Mouse (Mus musculus) lung, adult 18-20 months (tissue): Measurements from ENCODE around the gene Abcd1.
A peak's percentile ranks its signal among the peaks of the same experiment; 100 is the strongest.

Experiments used
- DNase-seq, 2 experiments: peaks; one replicate each; pipeline ENCODE4 v3.0.0; 2022; ENCODE audit warnings: mixed read lengths in 2 of 2

The Abcd1 gene

DNA sequence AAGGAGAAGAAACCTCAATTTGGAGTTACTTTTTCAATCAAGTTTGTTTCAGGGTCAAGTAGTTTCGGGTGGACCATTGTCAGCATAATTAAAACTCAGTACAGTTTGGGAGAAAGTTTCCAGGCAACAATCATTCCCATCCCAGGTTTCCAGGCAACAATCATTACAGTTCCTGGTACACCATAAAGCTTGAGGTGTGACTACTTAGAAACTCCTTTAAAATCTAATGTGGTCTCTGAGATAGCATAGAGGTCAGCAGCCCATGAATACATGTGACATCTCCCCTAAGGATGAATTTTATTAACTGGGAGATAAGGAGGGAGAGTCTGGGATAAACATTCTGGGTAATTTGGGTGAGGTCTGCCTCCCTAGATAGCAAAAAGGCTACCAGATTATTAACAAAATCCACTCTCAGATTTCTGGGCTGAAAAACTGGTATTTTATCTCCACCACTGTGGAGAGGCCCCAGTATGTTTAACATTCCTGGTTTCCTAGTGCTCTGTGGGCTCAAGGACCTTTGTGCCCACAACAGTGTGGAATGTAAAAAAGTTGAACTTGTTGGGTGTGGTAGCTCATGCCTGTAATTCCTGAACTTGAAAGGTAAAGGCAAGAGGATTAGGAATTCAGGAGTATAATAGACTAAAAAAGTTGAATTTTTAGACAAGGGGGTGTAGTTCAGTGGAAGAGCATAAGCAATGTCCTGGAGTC lies 28.5 kb downstream of the Abcd1 start:
- peak in 1 of 2 experiments; percentile 12 for DNase-seq

DNA sequence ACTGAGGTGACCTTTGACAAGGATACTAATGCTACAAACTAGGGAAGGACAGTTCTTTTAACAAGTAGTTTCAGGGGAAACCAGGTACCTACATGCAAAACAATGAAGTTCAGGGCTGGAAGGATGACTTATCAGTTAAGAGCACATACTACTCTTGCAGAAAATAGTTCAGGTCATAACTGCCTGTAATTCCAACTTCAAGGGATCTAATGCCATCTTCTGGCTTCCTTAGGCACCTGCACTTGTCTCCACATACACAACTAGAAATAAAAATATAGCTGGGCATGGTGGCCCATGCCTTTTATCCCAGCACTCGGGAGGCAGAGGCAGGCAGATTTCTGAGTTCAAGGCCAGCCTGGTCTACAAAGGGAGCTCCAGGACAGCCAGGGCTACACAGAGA lies 32.6 kb downstream of the Abcd1 start:
- DNase-seq = no peak

DNA sequence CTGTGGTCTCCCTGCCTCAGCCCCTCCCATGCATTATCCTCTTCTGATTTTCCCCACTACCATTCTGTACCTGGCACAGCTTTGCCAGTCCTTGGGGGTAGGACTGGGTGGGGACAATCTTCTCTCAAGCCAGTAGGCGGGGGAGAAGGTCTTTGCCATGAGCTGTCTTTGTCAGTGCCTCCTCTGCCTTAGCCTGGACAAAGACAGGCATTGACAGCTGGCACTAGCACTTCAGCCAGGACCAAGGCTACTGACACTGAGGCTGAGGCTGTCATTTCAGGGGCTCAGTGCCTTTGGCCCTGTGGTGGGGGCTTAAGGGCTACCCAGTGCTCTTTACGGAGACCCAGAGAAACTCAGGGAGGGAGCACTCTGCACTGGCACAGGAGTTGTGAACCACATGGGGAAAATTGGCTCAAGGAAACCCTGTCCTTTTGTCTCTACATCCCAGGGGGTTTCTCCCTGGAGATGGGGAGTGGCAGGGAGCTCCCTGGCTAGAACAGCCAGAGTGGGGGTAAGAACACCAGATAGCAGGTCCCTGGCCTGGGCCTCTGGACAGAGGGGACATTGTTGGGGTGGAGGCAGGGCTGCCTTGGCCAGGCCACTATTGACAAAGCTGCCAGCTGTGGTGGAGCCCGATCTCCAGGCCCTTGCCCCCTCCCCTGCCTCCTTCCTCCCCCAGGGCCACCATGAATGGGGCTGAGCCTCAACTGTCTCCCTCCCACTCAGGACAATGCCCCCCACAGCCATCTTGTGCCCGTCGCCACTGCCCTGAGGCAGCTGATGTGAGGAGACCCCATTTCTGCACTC lies 40.1 kb downstream of the Abcd1 start, which contains the start of gene Plxnb3:
TSS of gene Plxnb3 (plus strand) at position 757 of the 807 bp plus-strand sequence.
- DNase-seq = no peak

DNA sequence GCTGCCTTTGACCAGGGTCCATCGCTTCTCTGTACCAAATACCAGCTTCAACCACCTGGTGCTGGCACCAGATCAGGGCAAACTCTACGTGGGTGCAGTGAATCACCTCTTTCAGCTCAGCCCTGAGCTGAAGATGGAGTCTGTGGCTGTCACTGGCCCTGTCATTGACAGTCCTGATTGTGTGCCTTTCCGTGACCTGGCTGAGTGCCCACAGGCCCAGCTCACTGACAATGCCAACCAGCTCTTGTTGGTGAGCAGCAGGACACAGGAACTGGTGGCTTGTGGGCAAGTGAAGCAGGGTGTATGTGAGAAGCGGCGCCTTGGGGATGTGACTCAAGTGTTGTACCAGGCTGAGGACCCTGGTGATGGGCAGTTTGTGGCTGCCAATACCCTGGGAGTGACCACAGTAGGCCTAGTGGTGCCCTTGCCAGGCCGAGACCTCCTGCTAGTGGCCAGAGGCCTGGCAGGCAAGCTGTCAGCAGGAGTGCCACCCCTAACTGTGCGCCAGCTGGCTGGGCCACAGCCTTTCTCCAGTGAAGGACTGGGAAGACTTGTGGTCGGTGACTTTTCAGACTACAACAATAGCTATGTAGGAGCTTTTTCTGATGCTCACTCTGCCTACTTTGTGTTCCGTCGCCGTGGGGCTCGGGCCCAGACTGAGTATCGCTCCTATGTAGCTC lies 42.4 kb downstream of the Abcd1 start:
- DNase-seq = no peak

DNA sequence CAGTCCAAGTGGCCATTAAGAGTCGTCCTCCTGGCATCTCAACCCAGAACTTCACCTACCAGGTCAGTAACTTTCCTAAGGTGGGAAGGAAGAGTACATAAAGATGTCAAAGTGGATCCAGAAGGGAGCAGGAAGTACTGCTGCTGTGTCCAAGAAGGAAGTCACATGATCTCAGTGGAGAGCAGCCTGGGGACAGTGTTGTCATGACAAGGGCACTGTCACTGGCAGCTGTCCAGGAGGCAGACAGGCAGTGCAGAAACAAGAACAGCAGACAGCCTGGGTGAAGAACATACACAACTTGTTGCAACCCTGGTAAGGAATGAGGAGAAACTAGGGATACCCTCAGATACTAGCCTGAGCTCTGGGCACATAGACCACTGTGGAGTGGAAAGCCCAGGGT lies 48.9 kb downstream of the Abcd1 start:
- DNase-seq = peak; percentile 65 to 69

DNA sequence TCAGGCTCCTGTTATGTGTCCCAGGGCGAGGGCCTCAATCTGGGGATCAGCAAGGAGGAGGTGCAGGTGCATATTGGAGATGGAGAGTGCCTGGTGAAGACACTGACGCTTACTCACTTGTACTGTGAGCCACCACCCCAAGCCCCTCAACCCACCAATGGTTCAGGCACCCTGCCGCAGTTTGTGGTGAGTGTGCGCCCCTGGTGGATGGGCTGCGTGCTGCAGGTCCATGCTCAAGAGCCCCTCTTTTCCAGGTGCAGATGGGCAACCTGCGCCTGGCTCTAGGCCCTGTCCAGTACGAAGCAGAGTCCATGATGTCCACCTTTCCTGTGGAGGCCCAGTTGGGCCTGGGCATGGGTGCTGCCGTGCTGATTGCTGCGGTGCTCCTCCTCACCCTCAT lies 50.9 kb downstream of the Abcd1 start:
- DNase-seq = no peak

DNA sequence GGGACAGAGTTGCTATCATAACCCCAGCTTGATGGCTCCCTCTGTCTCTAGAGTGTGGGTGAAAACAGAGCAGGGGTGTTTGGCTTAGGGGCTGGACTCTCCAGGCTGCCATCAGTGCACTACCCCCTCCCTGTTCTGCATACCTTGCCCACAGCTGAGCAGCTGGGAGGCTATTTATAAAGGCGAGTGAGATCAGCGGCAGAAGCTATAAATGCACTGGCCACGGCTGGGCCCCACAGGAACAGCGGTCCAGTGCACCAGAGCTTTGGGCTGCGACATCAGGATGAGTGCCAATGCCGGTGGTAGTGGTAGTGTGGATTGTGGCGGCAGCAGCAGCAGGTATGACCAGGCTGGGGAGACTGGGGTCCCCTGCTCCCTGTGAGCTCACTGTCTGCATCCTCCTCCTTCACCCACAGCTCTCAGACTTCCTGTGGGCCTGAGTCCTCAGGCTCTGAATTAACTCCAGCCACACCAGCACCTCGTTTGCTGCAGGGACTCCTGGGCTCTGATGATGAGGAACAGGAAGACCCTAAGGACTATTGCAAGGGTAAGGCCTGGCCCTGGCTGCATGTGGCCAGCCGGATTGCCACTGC lies 57.9 kb downstream of the Abcd1 start, which contains the start of gene Srpk3:
TSS of gene Srpk3 (plus strand) at position 238 of the 593 bp plus-strand sequence.
- no peak for DNase-seq

DNA sequence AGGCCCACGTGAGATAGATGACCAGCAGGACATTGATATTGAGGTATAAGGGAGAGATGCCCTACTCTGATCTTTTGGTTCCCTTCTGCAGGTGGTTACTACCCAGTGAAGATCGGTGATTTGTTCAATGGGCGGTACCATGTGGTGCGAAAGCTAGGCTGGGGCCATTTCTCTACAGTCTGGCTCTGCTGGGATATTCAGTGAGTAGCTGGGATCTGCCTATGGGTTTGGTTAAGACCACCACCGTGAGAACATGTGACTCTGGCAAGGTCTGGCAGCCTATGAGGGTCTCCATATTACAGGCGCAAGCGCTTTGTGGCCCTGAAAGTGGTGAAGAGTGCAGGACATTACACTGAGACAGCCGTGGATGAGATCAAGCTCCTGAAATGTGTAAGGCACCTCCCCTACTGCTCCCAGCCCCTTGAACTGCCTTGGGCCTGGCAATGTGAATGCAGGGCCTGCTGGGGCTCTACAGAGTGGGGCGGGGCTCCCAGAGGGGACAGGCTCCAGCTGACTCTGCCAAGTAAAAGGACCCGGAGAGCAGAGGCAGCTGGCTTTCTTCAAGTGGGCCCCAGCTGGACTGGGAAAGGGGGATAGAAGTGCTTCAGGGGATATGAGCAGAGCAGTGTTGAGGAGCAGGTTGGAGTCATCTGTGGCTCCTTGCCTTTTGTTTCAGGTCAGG lies 58.5 kb downstream of the Abcd1 start:
- DNase-seq = no peak

DNA sequence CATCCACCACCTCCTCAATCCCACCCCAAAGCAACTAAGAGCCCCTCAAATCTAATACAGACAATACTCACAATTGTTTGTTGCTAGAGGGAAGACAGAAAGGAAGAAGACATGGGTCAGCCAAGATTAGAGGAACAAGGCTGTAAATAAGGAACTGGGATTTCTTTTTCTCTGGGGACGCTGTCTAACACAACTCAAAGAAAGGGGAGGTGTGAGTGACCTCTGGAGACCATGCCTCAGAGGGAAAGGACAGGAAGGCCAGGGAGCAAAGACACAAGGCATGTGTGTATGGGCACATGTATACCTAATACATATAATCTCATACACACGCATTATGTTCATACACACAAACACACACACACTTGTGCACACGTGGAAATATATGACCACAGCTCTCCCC lies 65.8 kb downstream of the Abcd1 start:
- DNase-seq = no peak

DNA sequence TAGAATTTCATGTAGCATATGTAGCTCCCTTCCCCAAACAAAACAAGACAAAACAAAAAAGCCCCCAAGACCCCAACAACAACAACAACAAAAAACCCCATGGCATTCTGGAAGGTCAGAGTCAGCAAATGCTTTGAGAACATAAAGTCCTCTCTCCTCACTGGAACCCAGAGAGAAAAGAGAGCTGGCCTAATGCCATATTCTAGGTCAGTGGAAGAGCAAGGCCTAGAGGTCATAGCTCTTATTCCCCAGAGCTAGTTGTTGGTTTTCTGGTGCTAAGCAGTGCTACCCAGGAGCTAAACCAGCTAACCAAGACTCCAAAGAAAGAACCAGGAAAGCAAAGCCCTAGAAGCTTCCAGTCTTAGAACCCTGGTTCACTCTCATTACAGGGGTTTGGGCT lies 69.3 kb downstream of the Abcd1 start:
- DNase-seq = no peak

DNA sequence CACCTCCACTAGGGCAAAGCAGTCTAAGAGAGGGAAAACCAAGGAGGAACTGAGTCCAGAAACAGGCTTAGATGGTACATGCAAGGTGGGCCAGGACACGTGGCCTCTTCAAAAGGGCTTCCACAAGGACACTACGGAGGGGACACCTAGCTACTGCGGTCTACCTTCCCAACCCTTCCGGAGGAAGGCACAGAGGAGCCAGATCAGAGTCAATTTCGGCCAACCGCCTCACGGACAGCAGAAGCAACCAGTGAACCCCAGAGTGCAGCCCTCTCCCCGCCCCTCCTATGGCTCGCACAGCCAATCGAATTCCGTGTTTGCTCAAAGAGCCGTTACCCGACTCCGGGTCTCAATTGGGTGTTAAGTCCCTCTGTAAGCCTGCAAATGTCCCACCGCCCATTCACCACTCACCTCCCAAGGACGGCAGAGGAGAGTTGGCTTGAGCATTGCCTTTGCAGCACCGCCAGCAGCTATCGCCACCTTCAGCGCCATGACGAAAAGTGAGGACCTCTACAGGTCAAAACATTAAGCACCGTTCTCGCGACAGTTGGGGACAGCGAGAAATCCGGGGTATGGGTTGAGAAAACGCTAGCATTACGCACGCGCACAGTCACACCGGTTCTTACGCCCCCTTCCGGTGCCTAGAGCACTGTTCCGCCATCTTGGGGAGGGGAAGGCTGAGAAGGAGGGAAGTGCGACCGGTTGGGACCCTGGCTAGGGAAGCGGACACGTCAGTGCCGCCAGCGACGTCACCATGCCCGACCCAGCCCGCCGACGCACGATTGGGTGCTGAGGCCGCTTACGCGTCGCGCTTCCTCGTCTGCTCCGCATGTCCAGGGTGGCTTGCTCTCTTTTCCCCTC lies 70.2 kb downstream of the Abcd1 start, which contains the start of the genes Idh3g and Ssr4:
TSS of gene Idh3g (minus strand) at position 534 of the 861 bp plus-strand sequence.
TSS of gene Ssr4 (plus strand) at position 665 of the 861 bp plus-strand sequence.
- peak; percentile 95 for DNase-seq

DNA sequence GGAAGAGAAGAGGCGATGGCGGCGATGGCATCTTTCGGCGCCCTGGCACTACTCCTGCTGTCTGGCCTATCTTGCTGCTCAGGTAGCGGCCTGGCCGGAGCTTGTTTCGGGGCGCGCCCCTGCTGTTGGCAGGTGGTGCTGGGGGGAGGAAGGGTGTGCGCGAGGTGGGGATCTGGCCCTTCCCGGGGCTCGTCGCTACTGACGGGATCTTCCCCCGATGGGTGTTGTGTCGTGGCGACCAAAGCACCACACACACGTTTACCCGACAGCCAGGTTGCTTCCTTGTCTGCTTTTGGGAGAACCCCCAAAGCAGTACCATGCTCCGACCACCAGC lies 70.8 kb downstream of the Abcd1 start:
- DNase-seq = no peak
